ENCODE assay signal across 18 mouse cellular contexts in the genomic region with DNA sequence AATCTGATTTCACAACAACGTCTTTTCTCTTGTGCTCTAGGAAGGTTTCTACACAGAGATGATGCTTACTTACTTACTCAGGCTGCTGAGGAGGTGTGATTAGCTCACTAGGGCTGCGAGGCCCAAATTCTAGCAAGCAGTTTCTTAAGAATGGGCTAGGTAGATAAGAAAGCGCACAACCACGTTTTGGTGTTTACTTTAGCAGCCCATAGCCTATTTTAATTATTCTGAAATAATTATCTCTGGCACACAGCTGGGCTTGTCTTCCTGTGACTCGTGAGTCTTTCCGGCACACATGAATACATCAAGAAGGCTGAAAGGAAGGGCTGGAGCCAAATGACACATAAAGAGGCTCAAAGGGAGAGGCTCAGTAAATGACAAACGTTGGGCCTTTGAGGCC.
DNase-seq lines count a peak whose midpoint lies in the region; ATAC-seq and TF ChIP-seq lines count a peak whose summit lies in the region.
"Had no signal": no experiment of that assay in that cellular context is flagged by ENCODE, and none has a peak within 500 bp of the region (broad histone marks: within the 10 kb centered on the region; RNA-seq: fewer than 3 reads in every experiment).

No protein-coding gene starts in this region.

- H3K4me2 ChIP-seq in kidney, embryonic 15.5 days: no peak overlapping the region
- no peak overlapping the region for H3K4me2 ChIP-seq in liver, postnatal 0 days (ENCODE audit: low read depth, low read length)
- no peak overlapping the region for H3K4me2 ChIP-seq in midbrain, embryonic 13.5 days (replicated peaks)
- H3K4me2 ChIP-seq: forebrain, embryonic 12.5 days; heart, embryonic 13.5 days; hindbrain, embryonic 13.5 days; lung, embryonic 15.5 days had no signal

- ATAC-seq in kidney, embryonic 15.5 days (replicated peaks; ENCODE audit: low FRiP score): no peak
- ATAC-seq in liver, postnatal 0 days: peak; percentile 25; the same call in 1 of the 2 replicates
- ATAC-seq in midbrain, embryonic 13.5 days: no peak
- ATAC-seq: CD4-positive, CD25-positive, alpha-beta regulatory T cell, adult 4 months; midbrain, embryonic 16.5 days had no signal

- TF ChIP-seq EP300 in MEL (IDR thresholded peaks at IDR 0.05; ENCODE audit: low read depth in 1 of 2, low read length in 2 of 2): peak; percentile 29 to 41; a peak in 2 of 4 replicates
- no peak for TF ChIP-seq EP300 in liver, postnatal 0 days (IDR thresholded peaks at IDR 0.05; ENCODE audit: low read depth)

- H3K36me3 ChIP-seq in kidney, embryonic 15.5 days: no peaks in the 10 kb centered on the region
- H3K36me3 ChIP-seq in MEL (ENCODE audit: control insufficient read depth in 1 of 2, insufficient read depth in 2 of 2, low read length in 2 of 2): no peaks in the 10 kb centered on the region; a peak in 1 of 4 replicates
- H3K36me3 ChIP-seq in liver, postnatal 0 days (replicated peaks; ENCODE audit: insufficient read depth, low read length): no peaks in the 10 kb centered on the region
- H3K36me3 ChIP-seq in midbrain, embryonic 13.5 days: no peaks in the 10 kb centered on the region
- H3K36me3 ChIP-seq: forebrain, embryonic 12.5 days; G1E; heart, embryonic 13.5 days; hindbrain, embryonic 13.5 days; lung, embryonic 15.5 days had no signal

- no peaks in the 10 kb centered on the region for H3K4me1 ChIP-seq in kidney, embryonic 15.5 days
- H3K4me1 ChIP-seq in MEL (ENCODE audit: control insufficient read depth in 1 of 2, insufficient read depth in 2 of 2, low read length in 2 of 2): peaks cover 0 to 3% of the 10 kb centered on the region in 2 experiments; a peak in 1 of 4 replicates
- H3K4me1 ChIP-seq in liver, postnatal 0 days (ENCODE audit: insufficient read depth): no peaks in the 10 kb centered on the region
- H3K4me1 ChIP-seq in midbrain, embryonic 13.5 days (replicated peaks): peaks cover 4% of the 10 kb centered on the region; the same call in 1 of the 2 replicates
- H3K4me1 ChIP-seq: forebrain, embryonic 12.5 days; heart, embryonic 13.5 days; lung, embryonic 15.5 days had no signal

- 59% methylated on average over 7 of the region's 7 CpGs for WGBS in kidney, embryonic 15.5 days
- WGBS in liver, postnatal 0 days (ENCODE audit: insufficient replicate concordance): 29% methylated on average over 7 of the region's 7 CpGs
- WGBS in midbrain, embryonic 13.5 days: 61% methylated on average over 7 of the region's 7 CpGs

- TF ChIP-seq POLR2A in MEL (IDR thresholded peaks at IDR 0.05; ENCODE audit: control insufficient read depth in 1 of 2, insufficient read depth in 1 of 2, low read depth in 1 of 2, low read length in 2 of 2, poor library complexity in 1 of 2): no peak

- H3K9me3 ChIP-seq in kidney, embryonic 15.5 days (replicated peaks): no peaks in the 10 kb centered on the region
- no peaks in the 10 kb centered on the region for H3K9me3 ChIP-seq in MEL (replicated peaks; ENCODE audit: insufficient read depth, low read length)
- no peaks in the 10 kb centered on the region for H3K9me3 ChIP-seq in liver, postnatal 0 days (ENCODE audit: low read length)
- H3K9me3 ChIP-seq in midbrain, embryonic 13.5 days: no peaks in the 10 kb centered on the region
- H3K9me3 ChIP-seq: forebrain, embryonic 12.5 days; heart, embryonic 13.5 days; hindbrain, embryonic 13.5 days; lung, embryonic 15.5 days had no signal

- no peak for TF ChIP-seq CTCF in MEL (IDR thresholded peaks at IDR 0.05 in 2 of 3, conservative IDR thresholded peaks at IDR 0.05 in 1 of 3; ENCODE audit: control insufficient read depth in 1 of 3, insufficient read depth in 1 of 3, low read depth in 2 of 3, low read length in 3 of 3, poor library complexity in 1 of 3, severe bottlenecking in 1 of 3)
- no peak for TF ChIP-seq CTCF in liver, postnatal 0 days (IDR thresholded peaks at IDR 0.05; ENCODE audit: low read depth)

- H3K27ac ChIP-seq in kidney, embryonic 15.5 days: no peak overlapping the region
- no peak overlapping the region; the same call in 1 of the 2 replicates for H3K27ac ChIP-seq in MEL (ENCODE audit: control insufficient read depth, low read depth, low read length)
- H3K27ac ChIP-seq in liver, postnatal 0 days (ENCODE audit: low read depth): no peak overlapping the region
- H3K27ac ChIP-seq in midbrain, embryonic 13.5 days: no peak overlapping the region
- H3K27ac ChIP-seq: forebrain, embryonic 12.5 days; heart, embryonic 13.5 days; hindbrain, embryonic 13.5 days; left cerebral cortex, adult 2 months; lung, embryonic 15.5 days had no signal

- no peak overlapping the region for H3K9ac ChIP-seq in kidney, embryonic 15.5 days
- H3K9ac ChIP-seq in MEL (ENCODE audit: control insufficient read depth, low read depth, low read length, poor library complexity, severe bottlenecking): no peak overlapping the region
- H3K9ac ChIP-seq in liver, postnatal 0 days (replicated peaks): no peak overlapping the region
- H3K9ac ChIP-seq in midbrain, embryonic 13.5 days (replicated peaks): no peak overlapping the region
- H3K9ac ChIP-seq: forebrain, embryonic 12.5 days; heart, embryonic 13.5 days; hindbrain, embryonic 13.5 days; lung, embryonic 15.5 days had no signal

- H3K79me2 ChIP-seq in MEL (ENCODE audit: control insufficient read depth, insufficient read depth, low read length, poor library complexity): no peaks in the 10 kb centered on the region

- no peak overlapping the region for H3K4me3 ChIP-seq in kidney, embryonic 15.5 days (replicated peaks)
- no peak overlapping the region for H3K4me3 ChIP-seq in MEL (ENCODE audit: control insufficient read depth in 1 of 2, insufficient read depth in 1 of 2, low read depth in 2 of 2, low read length in 2 of 2)
- no peak overlapping the region for H3K4me3 ChIP-seq in liver, postnatal 0 days (ENCODE audit: low read depth, low read length)
- no peak overlapping the region for H3K4me3 ChIP-seq in midbrain, embryonic 13.5 days (replicated peaks)
- H3K4me3 ChIP-seq: forebrain, embryonic 12.5 days; heart, embryonic 13.5 days; hindbrain, embryonic 13.5 days; left cerebral cortex, adult 2 months; lung, embryonic 15.5 days had no signal

- H3K27me3 ChIP-seq in kidney, embryonic 15.5 days: no peaks in the 10 kb centered on the region
- H3K27me3 ChIP-seq in MEL (ENCODE audit: control insufficient read depth in 1 of 2, insufficient read depth in 2 of 2, low read length in 2 of 2): no peaks in the 10 kb centered on the region
- H3K27me3 ChIP-seq in liver, postnatal 0 days (ENCODE audit: insufficient read depth, low read length): no peaks in the 10 kb centered on the region
- no peaks in the 10 kb centered on the region for H3K27me3 ChIP-seq in midbrain, embryonic 13.5 days
- H3K27me3 ChIP-seq: forebrain, embryonic 12.5 days; heart, embryonic 13.5 days; hindbrain, embryonic 13.5 days; lung, embryonic 15.5 days had no signal

- no peak for TF ChIP-seq RAD21 in MEL (IDR thresholded peaks at IDR 0.05; ENCODE audit: low read depth, low read length)

- peak; percentile 3 for DNase-seq in kidney, adult 9 months
- DNase-seq in 416B (ENCODE audit: low read depth) (peak; percentile 86), MEL (ENCODE audit: low read depth, low spot score) (peak; percentile 29)
- no peak for DNase-seq in liver, postnatal 0 days
- DNase-seq in embryo, embryonic 10.5 days (ENCODE audit: low spot score): no peak
- DNase-seq in layer of hippocampus, adult 11-12 months (ENCODE audit: low spot score): no peak
- DNase-seq: cerebellum, postnatal 14 days; gastrocnemius, postnatal 25 days had no signal

TF ChIP-seq in MEL, 35 proteins besides CTCF, POLR2A, EP300 and RAD21:
- TF ChIP-seq MEF2A (IDR thresholded peaks at IDR 0.05; ENCODE audit: extremely low read depth, insufficient replicate concordance, low read depth, low read length, poor library complexity, severe bottlenecking) (peak; percentile 48; the same call in 1 of the 2 replicates), ZMIZ1 (IDR thresholded peaks at IDR 0.05; ENCODE audit: low read depth, low read length) (no peak), TCF12 (IDR thresholded peaks at IDR 0.05; ENCODE audit: low read depth, low read length) (peak; percentile 59), ETS1 (IDR thresholded peaks at IDR 0.05; ENCODE audit: low read depth, low read length) (peak; percentile 57; the same call in 1 of the 2 replicates)

Comparison
In these comparisons a context has a peak if more than half of its experiments do, and no peak if none do; other contexts are left out.
1. DNase-seq: peak in kidney, adult 9 months (single experiment), 416B (single experiment) and MEL (single experiment); none in liver, postnatal 0 days (single experiment), embryo, embryonic 10.5 days (single experiment) and layer of hippocampus, adult 11-12 months (single experiment).